Mouse (Mus musculus) megakaryocyte, embryonic 14.5 days (primary cell): ENCODE results near the gene Fcho2.

Experiments
- FLI1 ChIP-seq: IDR thresholded peaks from 2 replicates; pipeline ENCODE4 v1.6.1; 2012; ENCODE audit warnings: low read length, inconsistent platforms, mixed read lengths
- GATA1 ChIP-seq: IDR thresholded peaks from 3 replicates; pipeline ENCODE4 v1.6.1; 2012; ENCODE audit warnings: mixed read lengths, low read length, inconsistent platforms, borderline replicate concordance

- TF ChIP-seq GATA1 (no peak), FLI1 (no peak)
Observed at GRCm38 (mm10) chr13:98743214-98743613, 72.0 kb downstream of the Fcho2 start.
